Mouse (Mus musculus) monocyte, adult 2 months (primary cell): ENCODE measurements around the gene Inhbc.
"Not testable (repeated sequence)": the region's sequence is repeated elsewhere in the genome, so short reads cannot be mapped to it uniquely, and the experiment has no call there.

Experiments used
- DNase-seq, 2 experiments: peaks; one replicate each; pipeline ENCODE4 v3.0.0; 2022; ENCODE audit warnings: low spot score in 2 of 2, low read depth in 1 of 2

Inhbc gene

DNA sequence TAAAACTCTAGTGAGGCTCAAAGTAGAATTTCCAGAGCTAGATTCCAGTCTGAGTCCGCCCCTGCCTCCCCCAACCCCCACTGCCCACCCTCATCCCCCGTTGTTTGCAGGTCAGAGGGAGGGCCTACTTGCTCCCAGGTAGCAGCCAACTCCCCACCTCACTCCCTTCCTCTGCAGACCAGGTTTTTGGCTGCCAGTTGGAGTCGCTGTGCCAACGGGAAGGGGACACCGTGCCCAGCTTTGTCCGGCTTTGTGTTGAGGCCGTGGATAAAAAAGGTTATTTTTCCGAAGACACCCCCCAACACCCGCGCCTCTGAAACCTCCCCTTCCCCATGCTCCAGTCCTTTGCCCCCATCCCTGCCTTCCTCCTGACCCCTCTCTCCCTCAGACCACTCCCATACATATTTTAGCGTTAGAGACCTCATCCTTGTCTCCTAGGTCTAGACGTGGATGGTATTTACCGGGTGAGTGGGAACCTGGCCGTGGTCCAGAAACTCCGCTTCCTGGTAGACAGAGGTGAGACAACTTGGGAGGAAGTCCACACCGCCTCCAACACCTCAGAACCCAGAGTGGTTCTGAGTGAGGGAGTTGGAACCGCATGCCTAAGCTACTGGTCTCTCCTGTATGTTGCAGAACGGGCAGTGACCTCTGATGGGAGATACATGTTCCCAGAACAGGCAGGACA, 42.6 kb downstream of the Inhbc start:
- DNase-seq = no peak

DNA sequence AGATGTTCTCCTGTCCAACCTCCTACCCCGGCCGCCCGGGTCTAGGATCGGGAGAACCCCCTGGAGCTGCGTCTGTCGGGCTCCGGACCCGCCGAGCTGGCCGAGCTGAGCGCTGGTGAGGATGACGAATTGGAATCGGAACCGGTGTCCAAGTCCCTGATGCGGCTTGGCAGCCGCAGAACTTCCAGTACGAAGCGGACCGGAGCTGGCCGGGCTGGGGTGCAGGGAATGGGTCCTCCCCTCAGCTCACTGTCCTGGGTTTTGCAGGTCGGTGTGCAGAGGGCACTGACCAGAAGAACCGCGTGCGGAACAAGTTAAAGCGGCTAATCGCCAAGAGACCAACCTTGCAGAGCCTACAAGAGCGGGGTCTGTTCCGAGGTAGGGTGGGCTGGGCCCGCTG, 43.4 kb downstream of the Inhbc start:
- DNase-seq = no peak

DNA sequence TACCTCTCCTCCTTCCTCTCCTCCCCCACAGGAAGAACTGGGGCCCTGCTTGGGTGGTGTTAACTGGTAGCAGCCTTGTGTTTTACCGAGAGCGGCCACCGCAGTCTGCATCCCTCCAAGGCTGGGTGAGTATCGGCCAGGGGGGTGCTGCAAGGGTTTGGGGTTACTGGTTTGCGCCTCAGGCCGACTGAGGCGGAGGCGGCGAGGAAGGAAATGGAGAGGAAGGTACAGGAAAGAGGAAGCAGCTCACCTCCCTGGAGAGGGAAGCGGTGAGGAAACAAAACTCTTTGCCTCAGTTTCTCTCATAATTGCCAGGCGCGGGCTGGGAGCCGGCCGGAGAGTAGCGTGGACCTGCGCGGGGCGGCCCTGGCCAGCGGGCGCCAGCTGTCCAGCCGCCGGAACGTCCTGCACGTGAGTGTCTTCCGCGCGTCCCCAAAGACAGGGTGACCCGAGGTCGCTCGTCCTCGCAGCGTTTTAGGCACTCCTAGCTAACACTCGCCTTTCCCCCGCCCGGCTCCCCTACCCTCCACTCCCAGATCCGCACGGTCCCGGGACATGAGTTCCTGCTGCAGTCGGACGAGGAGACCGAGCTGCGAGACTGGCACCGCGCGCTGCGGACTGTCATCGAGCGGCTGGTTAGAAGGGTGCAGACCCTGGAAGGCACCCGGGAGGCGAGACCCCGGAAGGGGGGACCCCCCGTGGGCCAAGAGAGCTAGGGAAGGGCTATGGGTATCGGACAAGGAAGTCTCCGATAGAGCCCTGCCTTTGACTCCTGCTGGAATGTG, 44.0 kb downstream of the Inhbc start:
- DNase-seq = no peak

DNA sequence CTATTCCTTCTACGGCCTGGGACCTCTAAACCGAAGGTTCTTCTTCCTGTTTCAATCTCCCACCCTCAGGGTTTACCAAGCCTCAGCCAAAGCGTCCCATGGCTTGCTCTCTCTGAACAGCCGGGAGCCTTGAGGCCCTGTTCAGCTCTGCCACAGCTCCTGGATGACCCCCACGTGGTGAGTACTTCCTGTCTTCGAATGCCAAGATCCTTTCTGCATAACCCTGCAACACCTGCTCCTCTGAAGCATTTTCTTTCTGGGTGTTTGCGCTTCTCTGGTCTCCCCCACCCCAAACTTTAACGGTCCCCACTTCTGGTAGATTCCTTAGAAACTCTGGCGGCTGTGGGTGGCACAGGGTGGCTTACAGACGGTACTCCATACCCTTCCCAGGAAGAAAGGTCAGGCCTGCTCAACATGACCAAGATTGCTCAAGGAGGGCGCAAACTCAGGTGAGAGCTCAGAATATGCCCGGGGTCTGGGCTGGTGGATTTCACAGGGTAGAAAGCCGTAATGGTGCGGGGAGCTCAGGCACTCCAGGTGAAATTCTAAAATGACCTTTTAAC, 44.7 kb downstream of the Inhbc start:
- DNase-seq = no peak

DNA sequence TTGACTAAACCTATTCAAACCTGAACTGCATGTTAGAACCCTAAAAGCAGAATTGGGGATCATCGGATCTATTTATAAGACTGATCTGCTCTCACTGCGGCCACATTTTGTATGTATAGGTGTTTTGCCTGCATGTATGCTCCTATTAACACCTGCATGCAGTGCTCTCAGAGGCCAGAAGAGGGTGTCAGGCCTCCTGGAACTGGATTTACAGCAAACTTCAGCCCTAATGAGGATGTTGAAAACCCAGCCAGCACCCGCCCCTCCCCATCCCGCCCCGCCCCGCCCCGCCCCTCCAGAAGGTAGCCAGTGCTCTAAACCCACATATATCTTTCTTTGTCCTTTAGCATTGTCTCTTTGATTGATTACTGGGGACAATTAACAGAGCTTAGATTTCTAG, 45.7 kb downstream of the Inhbc start:
- peak in 1 of 2 experiments; percentile 60 for DNase-seq

DNA sequence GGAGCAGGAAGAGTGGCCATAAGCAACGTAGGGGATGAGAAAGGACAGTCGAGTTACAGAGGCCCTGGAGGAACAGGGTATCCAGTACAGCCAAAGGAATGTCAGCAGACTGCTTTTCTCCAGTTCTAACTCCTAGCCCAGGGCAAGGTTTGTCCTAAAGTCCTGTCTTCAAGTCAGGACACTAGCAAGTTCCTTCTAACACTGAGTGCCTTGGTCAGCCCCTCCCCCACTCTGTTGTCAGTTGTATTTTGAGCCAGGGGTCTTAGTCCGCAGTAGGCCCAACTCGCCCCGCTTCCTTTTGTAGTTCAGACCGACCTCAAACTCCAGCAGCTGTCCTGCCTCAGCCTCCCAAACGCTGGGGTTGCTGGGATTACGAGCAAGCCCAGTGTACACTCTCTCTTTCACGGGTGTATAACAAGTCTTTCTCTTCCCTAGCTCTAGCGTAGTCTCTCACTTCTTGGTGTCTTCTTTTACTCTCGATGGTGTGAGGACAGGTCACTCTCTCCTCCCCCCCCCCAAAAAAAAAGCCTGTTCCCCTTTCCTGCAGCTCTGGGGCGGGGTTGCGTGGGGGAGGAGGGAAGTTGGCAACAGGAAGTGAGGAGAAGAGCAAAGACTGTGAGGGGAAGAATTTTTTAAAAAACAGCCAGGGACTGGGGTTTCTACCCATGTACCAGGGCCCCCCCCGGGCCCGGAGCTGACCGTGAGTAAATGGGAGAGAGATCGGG, 46.9 kb downstream of the Inhbc start:
- DNase-seq = peak; percentile 26 to 54

DNA sequence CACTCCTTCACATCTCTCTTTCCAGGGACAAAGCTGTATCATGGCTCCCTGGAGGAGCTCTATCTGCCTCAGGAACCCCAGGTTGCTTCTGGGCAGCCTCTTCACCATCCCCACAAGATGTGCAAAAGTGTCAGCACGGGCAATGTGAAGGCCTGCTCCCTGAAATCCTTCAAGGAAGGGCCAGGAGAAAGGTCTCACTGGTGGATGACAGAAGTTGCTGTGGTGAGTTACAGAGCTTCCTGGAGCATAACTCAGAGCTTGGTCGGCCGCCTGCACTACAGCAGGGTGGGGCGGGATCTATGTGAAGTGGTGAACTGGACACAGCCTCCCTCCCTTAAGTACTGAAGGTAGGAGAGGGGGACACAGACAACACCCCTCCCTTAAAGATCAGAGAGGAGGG, 47.6 kb downstream of the Inhbc start:
- no peak for DNase-seq

DNA sequence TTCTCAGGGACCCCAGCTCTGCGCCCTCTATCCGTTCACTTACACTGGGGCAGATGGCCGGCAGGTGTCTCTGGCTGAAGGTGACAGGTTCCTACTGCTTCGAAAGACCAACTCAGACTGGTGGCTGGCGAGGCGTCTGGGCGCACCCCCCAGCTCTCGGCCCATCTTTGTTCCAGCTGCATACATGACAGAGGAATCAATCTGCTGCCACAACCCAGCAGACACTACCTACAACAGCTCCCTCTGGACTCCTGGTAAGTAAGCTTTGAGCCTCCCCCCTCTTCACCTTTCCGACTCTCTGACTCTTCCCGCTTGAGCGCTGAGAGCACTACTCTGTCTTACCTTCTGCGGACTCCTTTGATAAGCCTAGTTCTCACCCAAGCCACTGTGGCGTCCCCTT, 48.1 kb downstream of the Inhbc start:
- no peak for DNase-seq

DNA sequence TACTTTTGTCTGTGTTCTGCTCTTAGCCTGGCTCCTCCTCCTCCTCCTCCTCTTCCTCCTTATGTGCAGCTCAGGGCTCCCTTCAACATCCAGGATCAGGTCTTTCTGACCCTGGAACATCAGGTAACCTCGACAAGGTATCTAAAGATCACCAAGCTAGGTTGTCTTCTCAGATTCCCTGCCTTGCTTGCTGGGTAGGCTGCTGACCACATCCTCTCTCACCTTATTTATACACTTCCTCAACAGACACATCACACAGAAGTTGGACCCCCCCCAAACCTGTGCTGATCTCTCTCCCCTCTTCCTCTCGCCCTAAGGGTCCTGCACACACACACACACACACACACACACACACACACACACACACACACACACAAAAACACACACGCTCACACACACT, 48.6 kb downstream of the Inhbc start, which contains the start of gene Arhgap9:
Gene Arhgap9, plus strand, starts transcription at position 344 of the 400 bp plus-strand sequence.
- DNase-seq = no peak

DNA sequence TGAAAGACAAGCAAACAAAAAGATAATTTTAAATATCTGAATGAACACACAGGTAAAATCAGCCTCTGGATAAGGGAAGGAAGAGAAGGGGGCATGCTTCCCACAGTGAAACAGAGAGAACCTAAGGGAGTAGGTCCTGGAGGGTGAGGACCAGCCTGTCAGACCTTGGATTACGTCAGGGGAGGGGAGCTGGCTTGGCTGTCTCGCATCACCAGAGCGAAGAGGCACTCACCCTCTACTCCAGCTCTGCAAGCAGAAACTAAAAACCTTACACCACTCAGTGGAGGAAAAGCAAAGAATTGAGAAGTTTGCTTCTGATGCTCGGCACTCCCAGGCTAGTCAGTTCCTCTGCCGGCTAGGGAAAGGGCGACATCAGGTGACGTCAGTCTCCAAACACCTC, 50.3 kb downstream of the Inhbc start:
- DNase-seq = no peak

DNA sequence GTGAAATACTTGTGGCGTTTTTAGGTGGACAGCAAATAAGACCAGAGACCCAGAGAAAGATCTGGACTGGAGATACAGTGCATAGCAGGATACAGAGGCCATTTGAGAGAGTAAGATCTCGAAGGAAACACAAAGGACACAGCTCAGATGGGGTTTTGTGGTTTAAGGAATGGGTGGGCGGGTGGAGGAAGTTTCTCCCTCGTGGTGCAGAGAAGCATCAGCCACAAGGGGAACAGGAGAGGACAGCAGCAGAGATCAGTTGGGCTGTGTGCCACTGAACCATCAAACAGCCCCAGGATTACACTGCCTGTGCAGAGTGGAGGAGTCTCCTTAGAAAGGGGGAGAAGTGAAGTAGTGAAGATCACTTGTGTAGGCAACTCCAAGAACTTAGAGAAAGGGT, 52.2 kb downstream of the Inhbc start:
- DNase-seq = no peak

DNA sequence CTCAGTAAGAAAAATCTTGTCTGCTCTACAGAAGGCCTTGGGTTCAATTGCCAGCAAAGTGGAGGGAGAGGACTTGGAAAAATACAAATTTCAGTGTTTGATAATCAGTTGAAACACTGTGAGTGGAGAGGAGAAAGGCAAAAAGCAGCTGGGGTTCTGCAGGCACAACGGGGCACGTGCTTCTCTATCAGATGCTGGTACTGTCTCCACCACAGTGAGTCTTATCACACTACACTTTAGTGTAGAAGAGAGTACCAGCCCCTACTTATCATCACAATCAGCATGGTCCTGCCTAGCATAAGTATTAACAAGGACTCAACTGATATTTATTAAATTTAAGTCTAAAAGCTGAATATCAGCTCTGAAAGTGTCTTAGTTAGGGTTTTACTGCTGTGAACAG, 53.0 kb downstream of the Inhbc start:
- no peak for DNase-seq

DNA sequence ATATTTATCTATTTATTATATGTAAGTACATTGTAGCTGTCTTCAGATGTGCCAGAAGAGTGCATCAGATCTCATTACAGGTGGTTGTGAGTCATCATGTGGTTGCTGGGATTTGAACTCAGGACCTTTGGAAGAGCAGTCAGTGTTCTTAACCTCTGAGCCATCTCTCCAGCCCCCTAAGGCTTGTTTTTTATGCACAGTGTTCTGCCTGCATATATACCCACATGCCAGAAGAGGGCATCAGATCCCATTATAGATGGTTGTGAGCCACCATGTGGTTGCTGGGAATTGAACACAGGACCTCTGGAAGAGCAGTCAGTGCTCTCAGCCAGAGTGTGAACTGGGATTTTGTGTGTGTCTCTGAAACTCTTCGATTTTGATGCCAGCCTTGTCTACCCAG, 55.3 kb downstream of the Inhbc start:
- DNase-seq = not testable (repeated sequence)

DNA sequence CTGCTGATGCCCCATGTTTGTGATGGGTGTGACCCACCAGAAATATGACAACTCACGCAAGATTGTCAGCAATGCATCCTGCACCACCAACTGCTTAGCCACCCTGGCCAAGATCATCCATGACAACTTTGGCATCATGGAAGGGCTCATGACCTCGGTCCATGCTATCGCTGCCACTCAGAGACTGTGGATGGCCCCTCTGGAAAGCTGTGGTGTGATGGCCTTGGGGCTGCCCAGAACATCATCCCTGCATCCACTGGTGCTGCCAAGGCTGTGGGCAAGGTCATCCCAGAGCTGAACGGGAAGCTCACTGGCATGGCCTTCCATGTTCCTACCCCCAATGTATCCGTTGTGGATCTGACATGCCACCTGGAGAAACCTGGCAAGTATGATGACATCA, 56.7 kb downstream of the Inhbc start:
- not testable (repeated sequence) for DNase-seq

DNA sequence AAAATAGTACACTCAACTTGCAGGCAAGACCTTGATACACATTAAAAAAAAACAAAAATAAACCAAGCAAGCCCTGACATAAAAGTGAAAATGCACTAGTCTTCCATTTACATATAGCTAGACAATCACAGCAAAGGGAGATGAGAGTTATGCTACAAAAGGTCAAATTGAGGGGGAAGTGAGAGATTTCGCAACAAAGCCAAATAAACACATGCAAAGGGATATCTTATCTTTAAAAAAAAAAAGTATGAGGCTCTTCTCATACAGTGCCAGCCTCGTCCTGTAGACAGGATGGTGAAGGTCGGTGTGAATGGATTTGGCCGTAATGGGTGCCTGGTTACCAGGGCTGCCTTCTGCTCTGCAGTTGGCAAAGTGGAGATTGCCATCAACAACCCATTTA, 57.4 kb downstream of the Inhbc start:
- no peak for DNase-seq

DNA sequence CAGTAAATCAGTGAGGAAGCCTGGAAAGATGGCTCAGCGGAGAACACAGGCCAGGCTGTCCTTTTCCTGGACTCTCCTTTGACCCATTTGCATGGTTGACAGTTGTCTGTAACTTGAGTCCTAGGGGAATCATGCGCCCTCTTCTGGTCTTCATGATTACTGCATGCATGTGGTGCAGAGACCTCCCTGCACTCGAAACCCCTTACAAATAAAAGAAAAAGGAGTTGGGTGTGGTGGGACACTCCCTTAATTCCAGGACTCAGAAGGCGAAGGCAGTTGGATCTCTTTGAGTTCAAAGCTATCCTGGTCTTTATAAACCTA, 57.9 kb downstream of the Inhbc start:
- peak; percentile 47 to 56 for DNase-seq

DNA sequence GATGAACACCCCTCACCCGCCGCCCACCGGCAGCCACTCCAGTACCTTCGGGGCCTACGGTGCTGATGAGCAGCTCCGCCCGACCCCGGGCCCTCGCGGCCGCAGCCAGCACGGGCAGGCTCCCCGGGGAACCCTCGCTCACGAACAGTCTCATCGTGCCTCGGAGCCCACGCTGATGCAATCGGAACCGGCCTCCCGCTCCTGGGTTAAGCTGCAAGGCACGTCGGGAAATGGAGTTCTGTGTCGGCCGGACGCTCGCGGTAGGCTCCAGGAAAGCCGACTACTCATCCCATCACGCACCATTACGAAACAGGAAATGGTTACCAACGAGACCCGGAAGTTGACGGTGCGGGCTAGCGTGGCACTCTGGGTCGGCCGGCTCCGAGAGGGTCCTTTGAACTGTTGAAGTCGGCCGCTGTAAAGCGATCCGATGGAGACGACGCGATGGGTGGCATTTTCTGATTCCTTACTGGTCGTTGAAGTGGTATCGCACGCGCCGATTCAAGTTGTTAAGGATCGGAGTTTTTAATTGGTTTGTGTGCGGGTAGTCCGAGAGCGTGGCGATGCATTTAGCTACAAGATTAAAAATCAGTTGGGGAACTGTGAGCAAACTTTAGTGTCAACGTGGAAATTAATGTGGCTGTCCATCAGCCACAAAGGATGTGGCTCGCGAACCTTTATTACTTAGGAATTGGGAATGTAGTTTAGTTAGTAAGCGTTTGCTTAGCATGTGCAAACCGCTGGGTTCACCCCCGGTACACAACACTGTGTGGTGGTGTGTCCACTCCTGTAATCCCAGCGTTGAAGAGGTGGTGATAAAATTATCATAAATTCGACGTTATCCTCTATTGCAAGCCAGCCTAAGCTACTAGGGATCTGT, 58.5 kb downstream of the Inhbc start, which contains the start of gene Mars:
Gene Mars, minus strand, starts transcription at position 311 of the 880 bp plus-strand sequence.
- DNase-seq = peak; percentile 79 to 84

DNA sequence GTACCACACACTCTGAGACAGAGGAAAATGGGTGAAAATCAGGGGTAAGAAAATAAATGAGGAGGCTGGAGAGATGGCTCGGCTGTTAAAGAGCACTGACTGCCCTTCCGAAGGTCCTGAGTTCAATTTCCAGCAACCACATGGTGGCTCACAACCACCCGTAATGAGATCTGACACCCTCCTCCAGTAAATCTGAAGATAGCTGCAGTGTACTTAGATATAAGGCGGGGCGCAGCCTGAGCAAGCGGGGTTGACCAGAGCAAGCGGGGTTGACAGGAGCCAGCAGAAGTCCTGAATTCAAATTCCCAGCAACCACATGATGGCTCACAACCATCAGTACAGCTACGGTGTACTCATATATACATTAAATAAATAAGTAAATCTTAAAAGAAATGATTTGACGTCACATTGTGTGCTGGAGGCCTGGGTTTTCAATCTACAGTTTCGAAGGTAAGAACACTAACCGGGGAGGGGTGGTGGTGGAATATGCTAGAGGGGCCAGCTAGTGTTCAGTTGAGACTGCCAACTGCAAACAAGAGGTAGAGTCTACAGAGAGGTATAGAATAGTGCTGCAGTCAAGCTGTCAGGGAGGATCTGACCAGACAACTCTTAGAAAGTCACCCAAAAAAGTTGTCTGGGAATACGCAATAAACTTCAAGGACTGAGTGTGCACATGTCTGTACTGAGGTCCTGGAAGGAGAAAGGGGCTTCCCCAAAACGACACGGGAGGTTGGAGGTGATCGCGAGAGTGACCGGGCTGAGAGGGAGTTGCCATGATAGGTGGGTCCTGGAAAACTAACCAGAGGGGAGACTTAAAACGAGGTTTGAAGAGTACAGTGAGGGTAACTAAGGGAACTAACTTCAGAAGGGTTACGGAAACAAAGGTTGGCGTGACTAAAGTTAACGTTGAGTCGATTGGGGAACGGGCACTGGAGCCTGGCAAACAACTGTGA, 59.4 kb downstream of the Inhbc start:
- no peak for DNase-seq

DNA sequence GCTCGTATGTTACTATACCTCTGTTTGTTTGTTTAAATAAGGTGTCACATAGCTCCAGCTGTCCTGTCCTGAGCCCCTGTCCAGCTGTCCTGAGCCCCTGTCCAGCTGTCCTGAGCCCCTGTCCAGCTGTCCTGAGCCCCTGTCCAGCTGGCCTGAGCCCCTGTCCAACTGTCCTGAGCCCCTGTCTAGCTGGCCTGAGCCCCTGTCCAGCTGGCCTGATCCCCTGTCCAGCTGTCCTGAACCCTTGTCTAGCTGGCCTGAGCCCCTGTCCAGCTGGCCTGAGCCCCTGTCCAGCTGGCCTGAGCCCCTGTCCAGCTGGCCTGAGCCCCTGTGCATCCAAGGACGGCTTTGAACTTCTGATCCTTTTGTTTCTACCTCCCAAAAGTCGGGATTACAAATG, 61.1 kb downstream of the Inhbc start:
- DNase-seq = not testable (repeated sequence)
